Mouse (Mus musculus) CD4-positive, CD25-positive, alpha-beta regulatory T cell, adult 2 months (primary cell): Measurements from ENCODE around the gene Adgrv1.

ENCODE experiments used
- DNase-seq: peaks from one replicate; pipeline ENCODE4 v3.0.0-alpha.2; 2012; ENCODE audit warnings: low read depth, low spot score

Adgrv1 gene

DNA sequence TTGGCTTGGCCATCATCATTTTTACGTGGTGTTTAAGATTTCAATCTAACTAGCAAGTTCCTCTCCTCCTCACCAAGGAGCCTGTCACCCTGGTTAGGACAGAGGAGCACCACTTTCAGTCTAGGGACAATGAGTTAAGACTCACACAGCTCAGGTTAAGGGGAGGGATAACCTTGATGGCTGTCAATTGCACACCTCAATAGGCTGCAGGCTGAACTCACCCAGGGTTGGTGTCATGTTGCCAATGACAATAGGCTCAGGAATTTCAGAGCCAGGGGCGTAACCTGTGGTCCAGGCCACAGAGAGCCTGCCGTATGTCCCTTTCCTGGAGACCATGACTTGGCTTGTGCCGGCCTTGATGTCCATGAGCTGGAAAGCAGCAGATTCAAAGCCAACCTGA, 209.0 kb downstream of the Adgrv1 start:
- DNase-seq = no peak

GRCm38 (mm10) chr13:81407881-81408460, 225.0 kb downstream of the Adgrv1 start:
- DNase-seq = no peak

GRCm38 (mm10) chr13:81402826-81403225, 230.1 kb downstream of the Adgrv1 start:
- DNase-seq = no peak

- DNase-seq = no peak
Observed at GRCm38 (mm10) chr13:81402191-81402590, 230.8 kb downstream of the Adgrv1 start.

DNA sequence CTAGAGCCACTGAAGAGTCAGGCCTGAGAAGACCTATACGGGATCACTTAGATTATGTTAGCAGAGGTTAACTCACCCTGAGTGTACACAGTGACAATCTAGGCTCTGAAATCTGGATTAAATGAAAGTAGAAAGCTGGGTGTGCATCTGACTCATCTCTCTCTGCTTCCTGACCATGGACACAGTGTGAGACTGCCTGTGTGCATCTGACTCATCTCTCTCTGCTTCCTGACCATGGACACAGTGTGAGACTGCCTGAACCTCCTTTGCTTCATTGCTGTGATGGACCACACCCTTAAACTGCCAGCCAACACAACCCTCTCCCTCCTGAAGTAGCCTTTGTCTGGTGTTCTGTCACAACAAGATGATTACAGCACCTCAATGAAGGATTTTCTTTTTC, 231.2 kb downstream of the Adgrv1 start:
- no peak for DNase-seq

GRCm38 (mm10) chr13:81385597-81386362, 247.2 kb downstream of the Adgrv1 start:
- DNase-seq = no peak

DNA sequence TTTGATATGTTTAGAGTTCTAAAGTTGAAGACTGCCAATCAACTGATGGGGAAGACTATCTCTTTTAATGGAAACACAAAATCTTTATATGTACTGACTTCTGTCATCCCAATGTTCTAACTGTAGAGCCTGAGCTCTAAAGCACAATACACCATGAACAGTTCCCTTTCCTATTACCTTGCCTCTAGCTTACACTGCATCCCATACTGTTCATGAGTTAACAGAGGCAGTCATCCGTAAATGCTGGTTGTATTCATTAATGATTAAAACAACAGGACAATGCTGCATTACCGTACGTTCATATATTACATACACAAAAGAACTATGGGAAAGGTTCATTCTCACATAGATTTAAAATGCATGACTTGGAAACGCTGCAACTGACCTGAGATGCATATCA, 251.1 kb downstream of the Adgrv1 start:
- DNase-seq = no peak

GRCm38 (mm10) chr13:81370801-81371456, 262.0 kb downstream of the Adgrv1 start:
- DNase-seq = no peak

DNA sequence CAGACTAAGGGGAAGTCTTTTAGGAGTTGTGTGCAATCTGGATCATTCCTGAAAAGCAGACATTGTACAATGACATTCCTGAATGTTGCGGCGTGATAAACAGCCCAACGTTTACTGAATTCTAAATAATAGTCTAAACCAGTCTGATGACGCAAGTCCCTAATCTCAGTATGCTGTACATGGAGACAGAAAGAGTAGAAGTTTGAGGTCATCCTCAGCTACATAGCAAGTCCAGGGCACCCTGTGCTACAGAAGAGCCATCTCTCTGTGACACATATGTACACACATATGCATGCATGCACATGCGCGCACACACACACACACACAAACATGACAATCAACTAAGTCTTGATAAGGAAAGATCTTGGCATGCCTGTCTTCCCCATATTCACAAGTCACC, 262.8 kb downstream of the Adgrv1 start:
- DNase-seq = no peak

DNA sequence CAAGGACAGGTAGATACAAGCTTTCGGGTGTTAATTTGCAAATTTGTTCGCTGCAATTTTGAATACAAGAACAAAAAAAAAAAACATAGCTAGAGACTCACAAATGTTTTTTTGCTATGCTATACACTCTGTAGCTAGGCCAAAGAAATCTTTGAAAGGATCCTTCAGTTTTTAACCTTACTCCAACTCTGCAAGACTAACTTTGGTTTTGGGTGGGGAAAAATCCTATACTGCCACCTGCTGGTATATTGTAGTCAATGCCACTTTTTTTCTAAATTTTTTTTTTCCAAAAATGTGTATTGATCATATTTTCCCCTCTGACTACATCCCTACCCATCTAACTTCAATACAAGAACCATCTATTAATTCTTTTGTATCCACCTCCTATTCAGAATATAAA, 263.4 kb downstream of the Adgrv1 start:
- peak; percentile 57 for DNase-seq

DNA sequence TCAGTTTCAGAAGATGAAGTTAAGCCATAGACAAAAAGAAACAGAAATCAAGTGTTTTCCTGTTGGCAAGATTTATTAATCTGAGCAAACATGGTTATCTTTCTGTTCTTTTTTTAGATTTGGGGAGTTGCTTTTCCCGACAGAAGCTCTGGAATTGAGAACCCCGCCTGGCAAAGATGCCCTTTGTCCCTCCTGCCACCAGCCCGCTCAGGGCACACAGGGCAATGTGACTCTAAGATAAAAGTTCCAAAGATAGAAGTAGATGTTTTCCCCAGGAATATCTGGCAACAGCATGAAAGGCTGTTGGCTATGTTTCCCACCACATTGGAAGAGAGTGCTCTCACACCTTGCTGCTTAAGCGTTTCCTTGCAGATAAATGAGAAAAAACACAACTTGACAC, 264.0 kb downstream of the Adgrv1 start:
- DNase-seq = no peak

DNA sequence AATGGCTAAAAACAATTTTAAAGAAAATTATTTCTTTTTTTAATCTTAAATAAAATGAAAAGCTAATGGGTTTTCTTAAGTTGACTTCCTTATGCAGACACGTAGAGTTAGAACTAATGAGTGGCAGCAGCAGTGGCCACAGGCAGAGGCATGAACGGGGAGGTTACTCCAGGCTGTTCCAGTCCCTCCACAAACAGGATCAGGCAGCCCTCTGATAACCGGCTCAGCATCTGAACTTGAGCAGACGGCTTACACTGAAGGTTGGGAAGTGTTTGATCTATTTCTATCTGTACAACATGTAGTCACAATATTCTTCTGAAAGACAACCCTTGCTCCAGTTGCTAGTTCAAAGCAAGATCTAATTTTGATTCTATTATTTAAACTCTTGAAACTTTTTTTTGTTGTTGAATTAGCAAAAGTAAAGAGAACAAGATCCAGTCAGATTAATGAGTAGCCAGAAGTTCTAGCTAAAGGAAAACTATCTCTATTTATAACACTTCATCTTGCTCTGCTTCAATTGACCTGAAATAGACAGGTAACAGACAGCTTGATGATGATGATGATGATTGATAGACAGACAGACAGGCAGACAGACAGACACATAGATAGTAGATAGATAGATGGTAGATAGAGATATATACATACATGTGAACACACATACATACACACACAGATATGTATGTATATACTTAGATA, 265.1 kb downstream of the Adgrv1 start:
- no peak for DNase-seq

DNA sequence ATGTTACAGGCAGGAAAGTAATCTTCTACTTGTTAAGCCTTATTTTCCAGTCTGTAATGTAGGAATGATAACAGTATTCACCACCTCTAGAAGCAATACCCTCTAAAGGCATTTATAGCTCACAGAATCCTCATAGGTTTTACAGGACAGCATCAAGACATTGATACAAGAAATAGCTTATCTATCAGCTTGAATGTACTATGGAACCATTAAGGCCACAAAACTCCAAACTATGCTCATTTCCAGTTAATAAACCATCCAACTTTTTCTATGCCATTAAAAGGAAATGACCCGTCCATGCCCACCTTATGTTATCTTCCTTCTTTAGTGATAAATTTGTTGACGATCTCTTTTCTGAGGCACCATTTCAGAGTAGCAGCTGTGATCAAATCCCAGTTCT, 272.6 kb downstream of the Adgrv1 start:
- DNase-seq = no peak

DNA sequence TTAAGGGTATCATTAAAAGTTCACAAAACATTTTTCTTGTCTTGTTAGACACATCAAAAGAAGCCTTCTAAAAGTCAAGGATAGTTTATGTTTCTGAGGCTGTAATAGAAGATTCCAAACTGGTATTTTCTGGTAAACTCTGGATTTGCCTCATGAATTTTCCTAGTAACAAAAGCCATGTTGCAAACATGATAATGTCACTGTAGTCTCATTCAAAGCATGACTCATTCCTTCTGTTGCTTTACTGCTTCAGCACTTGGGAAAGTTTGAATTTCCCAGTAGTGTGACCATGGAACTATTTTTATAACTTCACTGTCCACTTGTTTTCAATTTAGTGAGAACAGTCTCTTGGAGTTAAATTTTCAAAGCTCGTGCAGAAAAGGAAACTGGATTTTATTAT, 274.2 kb downstream of the Adgrv1 start:
- no peak for DNase-seq

- no peak for DNase-seq
Observed at GRCm38 (mm10) chr13:81358365-81358764, 274.6 kb downstream of the Adgrv1 start.

GRCm38 (mm10) chr13:81357215-81357614, 275.7 kb downstream of the Adgrv1 start:
- DNase-seq = no peak

- no peak for DNase-seq
Observed at GRCm38 (mm10) chr13:81354587-81354986, 278.4 kb downstream of the Adgrv1 start.

DNA sequence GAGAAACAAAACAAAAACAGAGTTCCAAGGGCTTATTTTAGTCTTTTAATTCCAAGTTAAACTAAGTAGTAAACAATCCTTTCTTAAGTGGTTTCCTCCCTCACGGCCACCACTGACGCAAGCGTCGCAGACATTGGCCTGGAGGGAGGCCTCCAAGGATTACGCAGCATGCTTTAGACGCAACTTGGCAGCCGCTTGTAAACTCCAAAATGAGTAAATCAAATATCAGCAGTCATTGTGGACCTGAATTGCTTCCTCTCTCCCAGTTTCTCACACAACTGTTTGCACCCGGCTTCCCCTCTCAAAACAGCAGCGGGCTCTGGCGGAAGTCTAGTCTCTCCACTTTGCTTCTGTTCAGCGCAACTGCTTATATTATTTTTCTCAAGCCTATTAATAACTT, 280.7 kb downstream of the Adgrv1 start:
- peak; percentile 35 for DNase-seq

DNA sequence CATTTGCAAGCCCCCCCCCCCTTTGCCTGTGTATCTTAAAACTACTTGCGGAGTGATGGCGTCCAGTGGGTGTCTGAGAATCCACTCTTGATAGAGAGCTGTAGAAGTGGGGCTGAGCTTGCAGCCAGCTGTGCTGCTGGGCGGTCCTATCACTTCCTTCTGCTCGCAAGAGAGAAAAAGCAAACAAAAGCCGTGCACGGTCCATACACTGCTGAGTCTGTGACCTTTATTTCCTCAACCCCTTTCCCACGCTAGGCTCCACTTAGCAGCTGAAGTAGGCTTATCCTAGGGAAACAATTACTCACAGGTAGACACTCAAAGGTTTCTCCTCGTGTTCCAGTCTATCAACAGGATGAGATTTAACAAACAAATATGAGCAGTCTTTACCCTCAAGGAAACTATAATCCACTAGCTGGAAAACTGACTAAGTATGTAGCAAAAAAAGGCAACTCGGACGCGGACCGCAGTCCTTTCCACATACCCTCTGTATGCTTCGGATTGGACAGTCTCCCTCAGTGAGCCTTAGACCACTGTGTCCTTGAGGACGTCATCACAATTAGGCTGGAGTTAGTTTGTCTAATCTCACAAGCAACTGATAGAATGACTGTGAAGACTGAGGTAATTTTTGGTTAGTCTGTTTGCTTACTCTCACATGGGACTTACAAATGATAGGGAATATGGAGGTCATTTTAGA, 281.3 kb downstream of the Adgrv1 start:
- DNase-seq = peak; percentile 55

GRCm38 (mm10) chr13:81347261-81347980, 285.5 kb downstream of the Adgrv1 start:
- peak; percentile 46 for DNase-seq

- DNase-seq = no peak
Observed at GRCm38 (mm10) chr13:81342987-81343596, 289.9 kb downstream of the Adgrv1 start.
